Mouse (Mus musculus): ENCODE measurements around the gene Kctd4. TPM values are rescaled to one million over a fixed set of nuclear protein-coding genes. Genes with fewer than 3 reads are reported as not detected.
"Not testable (repeated sequence)": the region's sequence is repeated elsewhere in the genome, so short reads cannot be mapped to it uniquely, and the experiment has no call there.

Gene Kctd4
- polyA plus RNA-seq (2016; fragmentation: Nextera tagmentation; extraction: Ambion mirVana), result 1.5 and 1.6 TPM in 2 replicates

- Histone ChIP-seq H3K4me2 (no peak within 1 kb of the TSS), H3K9me3 (no peaks in the 10 kb centered on the region), H3K4me1 (peaks cover 5% of the 10 kb centered on the region; the same call in 1 of the 2 replicates), H3K27ac (no peak within 1 kb of the TSS), H3K4me3 (replicated peaks) (no peak within 1 kb of the TSS), H3K27me3 (no peaks in the 10 kb centered on the region), H3K9ac (no peak within 1 kb of the TSS), H3K36me3 (replicated peaks) (no peaks in the 10 kb centered on the region)
- WGBS, result 89% methylated on average over 7 of the region's 7 CpGs
- ATAC-seq (ENCODE audit: low FRiP score), result no peak
Observed at GRCm38 (mm10) chr14:75954766-75955165, at the start of gene Kctd4. Gene Kctd4, plus strand, starts transcription at chr14:75955009.

- Histone ChIP-seq H3K9ac (no peak overlapping the region), H3K4me2 (no peak overlapping the region), H3K9me3 (no peaks in the 10 kb centered on the region), H3K4me1 (no peaks in the 10 kb centered on the region), H3K27ac (no peak overlapping the region), H3K4me3 (replicated peaks) (no peak overlapping the region), H3K27me3 (no peaks in the 10 kb centered on the region), H3K36me3 (replicated peaks) (peaks cover 19% of the 10 kb centered on the region)
- 84% methylated on average over 8 of the region's 8 CpGs for WGBS
- no peak for ATAC-seq (ENCODE audit: low FRiP score)
Observed at GRCm38 (mm10) chr14:75906931-75907330, 47.9 kb upstream of the Kctd4 start.

GRCm38 (mm10) chr14:75911968-75912367, 42.8 kb upstream of the Kctd4 start:
- Histone ChIP-seq H3K27ac (no peak overlapping the region), H3K9ac (no peak overlapping the region)
- ATAC-seq (ENCODE audit: low FRiP score), result no peak

GRCm38 (mm10) chr14:75912665-75913064, 42.1 kb upstream of the Kctd4 start:
- Histone ChIP-seq H3K4me2 (no peak overlapping the region), H3K27ac (no peak overlapping the region), H3K27me3 (no peaks in the 10 kb centered on the region), H3K36me3 (replicated peaks) (peaks cover 6% of the 10 kb centered on the region), H3K9me3 (no peaks in the 10 kb centered on the region), H3K4me3 (replicated peaks) (no peak overlapping the region), H3K9ac (no peak overlapping the region), H3K4me1 (no peaks in the 10 kb centered on the region)
- WGBS, result 95% methylated on average over 2 of the region's 2 CpGs
- ATAC-seq (ENCODE audit: low FRiP score), result no peak

More at GRCm38 (mm10) chr14:75911968-75912367, 42.8 kb upstream of the Kctd4 start:
- Histone ChIP-seq H3K4me1 (no peaks in the 10 kb centered on the region), H3K27me3 (no peaks in the 10 kb centered on the region), H3K4me3 (replicated peaks) (no peak overlapping the region), H3K36me3 (replicated peaks) (peaks cover 6% of the 10 kb centered on the region), H3K4me2 (no peak overlapping the region), H3K9me3 (no peaks in the 10 kb centered on the region)
- 76% methylated on average over 6 of the region's 6 CpGs for WGBS

GRCm38 (mm10) chr14:75923314-75924052, 31.3 kb upstream of the Kctd4 start:
- H3K4me1 ChIP-seq, result peaks cover 15% of the 10 kb centered on the region
- 0 out of 2 replicates have a peak, but pooled peaks have one; percentile 23 for ATAC-seq (ENCODE audit: low FRiP score)
- no peaks in the 10 kb centered on the region for H3K9me3 ChIP-seq
- H3K9ac ChIP-seq, result no peak overlapping the region
- no peaks in the 10 kb centered on the region for H3K36me3 ChIP-seq (replicated peaks)
- H3K27ac ChIP-seq, result no peak overlapping the region
- no peak overlapping the region for H3K4me2 ChIP-seq
- no peaks in the 10 kb centered on the region for H3K27me3 ChIP-seq
- H3K4me3 ChIP-seq (replicated peaks), result no peak overlapping the region
- 68% methylated on average over 1 of the region's 1 CpGs for WGBS

GRCm38 (mm10) chr14:75929713-75930112, 25.1 kb upstream of the Kctd4 start:
- not testable (repeated sequence) for ATAC-seq (ENCODE audit: low FRiP score); H3K9me3 ChIP-seq; H3K27me3 ChIP-seq; H3K4me2 ChIP-seq; H3K4me1 ChIP-seq; H3K36me3 ChIP-seq (replicated peaks); H3K9ac ChIP-seq; H3K27ac ChIP-seq; H3K4me3 ChIP-seq (replicated peaks)
- WGBS, result 90% methylated on average over 8 of the region's 8 CpGs

- no peak overlapping the region for H3K4me2 ChIP-seq
- no peak overlapping the region for H3K4me3 ChIP-seq (replicated peaks)
- H3K4me1 ChIP-seq, result peaks cover 8% of the 10 kb centered on the region; the same call in 1 of the 2 replicates
- no peaks in the 10 kb centered on the region for H3K9me3 ChIP-seq
- no peaks in the 10 kb centered on the region for H3K36me3 ChIP-seq (replicated peaks)
- H3K27me3 ChIP-seq, result no peaks in the 10 kb centered on the region
- no peak overlapping the region; the same call in 1 of the 2 replicates for H3K27ac ChIP-seq
- WGBS, result 94% methylated on average over 23 of the region's 23 CpGs
- H3K9ac ChIP-seq, result no peak overlapping the region
- ATAC-seq (ENCODE audit: low FRiP score), result no peak
Observed at GRCm38 (mm10) chr14:75931266-75931665, 23.5 kb upstream of the Kctd4 start.

- ATAC-seq (ENCODE audit: low FRiP score), result no peak
- no peak overlapping the region for H3K9ac ChIP-seq
- no peaks in the 10 kb centered on the region for H3K9me3 ChIP-seq
- no peaks in the 10 kb centered on the region for H3K36me3 ChIP-seq (replicated peaks)
- H3K27me3 ChIP-seq, result no peaks in the 10 kb centered on the region
- H3K4me1 ChIP-seq, result peaks cover 2% of the 10 kb centered on the region; the same call in 1 of the 2 replicates
- H3K4me2 ChIP-seq, result no peak overlapping the region
- H3K4me3 ChIP-seq (replicated peaks), result no peak overlapping the region
- no peak overlapping the region for H3K27ac ChIP-seq
- 89% methylated on average over 2 of the region's 2 CpGs for WGBS
Observed at GRCm38 (mm10) chr14:75934359-75934758, 20.4 kb upstream of the Kctd4 start.

GRCm38 (mm10) chr14:75937714-75938113, 17.1 kb upstream of the Kctd4 start:
- no peak for ATAC-seq (ENCODE audit: low FRiP score)

GRCm38 (mm10) chr14:75941500-75941899, 13.3 kb upstream of the Kctd4 start:
- Histone ChIP-seq H3K4me1 (no peaks in the 10 kb centered on the region), H3K4me3 (replicated peaks) (no peak overlapping the region), H3K27me3 (no peaks in the 10 kb centered on the region), H3K36me3 (replicated peaks) (no peaks in the 10 kb centered on the region), H3K9ac (no peak overlapping the region), H3K9me3 (no peaks in the 10 kb centered on the region), H3K27ac (no peak overlapping the region), H3K4me2 (no peak overlapping the region)
- ATAC-seq (ENCODE audit: low FRiP score), result no peak
- WGBS, result 96% methylated on average over 1 of the region's 1 CpGs

More at GRCm38 (mm10) chr14:75937714-75938113, 17.1 kb upstream of the Kctd4 start:
- Histone ChIP-seq H3K27ac (no peak overlapping the region), H3K4me2 (no peak overlapping the region), H3K27me3 (no peaks in the 10 kb centered on the region), H3K4me3 (replicated peaks) (no peak overlapping the region), H3K9ac (no peak overlapping the region), H3K36me3 (replicated peaks) (no peaks in the 10 kb centered on the region), H3K4me1 (no peaks in the 10 kb centered on the region), H3K9me3 (no peaks in the 10 kb centered on the region)
- WGBS, result 89% methylated on average over 1 of the region's 1 CpGs

- H3K27ac ChIP-seq, result no peak overlapping the region
- H3K36me3 ChIP-seq (replicated peaks), result no peaks in the 10 kb centered on the region
- no peak for ATAC-seq (ENCODE audit: low FRiP score)
- no peaks in the 10 kb centered on the region for H3K9me3 ChIP-seq
- no peaks in the 10 kb centered on the region for H3K27me3 ChIP-seq
- H3K9ac ChIP-seq, result no peak overlapping the region
- H3K4me1 ChIP-seq, result no peaks in the 10 kb centered on the region
- H3K4me3 ChIP-seq (replicated peaks), result no peak overlapping the region
- WGBS, result 94% methylated on average over 3 of the region's 3 CpGs
- no peak overlapping the region for H3K4me2 ChIP-seq
Observed at GRCm38 (mm10) chr14:75942365-75942764, 12.4 kb upstream of the Kctd4 start.

- no peaks in the 10 kb centered on the region for H3K9me3 ChIP-seq
- no peak overlapping the region for H3K27ac ChIP-seq
- H3K4me1 ChIP-seq, result peaks cover 6% of the 10 kb centered on the region; the same call in 1 of the 2 replicates
- H3K27me3 ChIP-seq, result no peaks in the 10 kb centered on the region
- H3K4me2 ChIP-seq, result no peak overlapping the region
- no peaks in the 10 kb centered on the region for H3K36me3 ChIP-seq (replicated peaks)
- 60% methylated on average over 3 of the region's 3 CpGs for WGBS
- no peak for ATAC-seq (ENCODE audit: low FRiP score)
- no peak overlapping the region for H3K4me3 ChIP-seq (replicated peaks)
- H3K9ac ChIP-seq, result no peak overlapping the region
Observed at GRCm38 (mm10) chr14:75947674-75948073, 7.1 kb upstream of the Kctd4 start.

GRCm38 (mm10) chr14:75953011-75953410, 1.8 kb upstream of the Kctd4 start:
- no peak for ATAC-seq (ENCODE audit: low FRiP score)
- H3K27me3 ChIP-seq, result no peaks in the 10 kb centered on the region
- H3K4me3 ChIP-seq (replicated peaks), result no peak overlapping the region
- H3K9ac ChIP-seq, result no peak overlapping the region
- no peak overlapping the region for H3K4me2 ChIP-seq
- peaks cover 5% of the 10 kb centered on the region; the same call in 1 of the 2 replicates for H3K4me1 ChIP-seq
- no peaks in the 10 kb centered on the region for H3K9me3 ChIP-seq
- no peaks in the 10 kb centered on the region for H3K36me3 ChIP-seq (replicated peaks)
- WGBS, result 61% methylated on average over 2 of the region's 2 CpGs
- no peak overlapping the region for H3K27ac ChIP-seq
